8 mouse cellular contexts compared by ENCODE assay signal in the genomic region with DNA sequence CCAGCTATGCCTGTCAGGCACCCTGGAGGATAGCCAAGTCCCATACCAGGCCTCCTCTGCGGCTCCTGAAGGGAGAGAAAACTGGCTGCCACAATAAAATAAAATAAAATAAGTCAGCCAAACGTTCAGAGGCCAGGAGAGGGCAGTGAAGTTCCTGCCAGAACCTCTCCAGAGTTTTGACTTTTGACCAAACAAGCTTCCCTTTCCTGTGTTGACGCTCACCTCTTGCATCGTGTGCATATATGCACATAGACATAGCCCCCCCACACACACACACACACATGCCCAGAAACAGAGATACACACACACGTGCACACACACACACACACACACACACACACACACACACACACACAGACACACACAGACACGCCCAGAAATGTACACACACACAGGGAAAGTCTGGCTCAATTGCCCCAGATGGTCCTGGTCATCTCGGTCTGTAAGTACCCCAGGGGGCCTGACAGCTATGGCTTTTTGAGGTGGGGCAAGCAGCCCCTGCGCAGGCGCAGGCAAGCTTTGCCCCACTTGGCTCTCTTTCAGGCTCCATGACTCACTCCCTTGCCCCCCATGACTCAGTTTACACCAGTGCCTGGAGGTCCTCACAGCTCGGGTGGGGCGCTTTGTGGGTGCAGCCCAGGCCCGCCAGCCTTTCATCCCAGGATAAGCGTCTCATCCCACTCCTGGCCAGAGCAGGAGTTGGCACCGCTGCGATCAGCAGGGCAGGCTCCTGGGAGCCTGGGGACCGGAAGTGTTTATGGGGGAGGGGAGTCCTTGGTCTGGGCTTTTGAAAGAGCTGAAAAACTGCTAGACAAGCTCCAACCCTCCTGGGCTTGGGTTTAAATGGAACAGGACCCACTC. TPM values are rescaled to one million over a fixed set of nuclear protein-coding genes. Genes with fewer than 3 reads are reported as not detected.
A peak's percentile ranks its signal among the peaks of the same experiment; 100 is the strongest.
DNase-seq lines count a peak whose midpoint lies in the region; ATAC-seq and TF ChIP-seq lines count a peak whose summit lies in the region.

No protein-coding gene starts in this region.

- peak overlapping the region; percentile 37; the same call in 1 of the 2 replicates for H3K9ac ChIP-seq in embryonic facial prominence, embryonic 12.5 days
- H3K9ac ChIP-seq in limb, embryonic 11.5 days (ENCODE audit: low read length) = peak overlapping the region; percentile 14
- peak overlapping the region; percentile 31; the same call in 1 of the 2 replicates for H3K9ac ChIP-seq in midbrain, embryonic 12.5 days (replicated peaks)

- no peaks in the 10 kb centered on the region for H3K36me3 ChIP-seq in C2C12 (ENCODE audit: control insufficient read depth, insufficient read depth)
- H3K36me3 ChIP-seq in embryonic facial prominence, embryonic 12.5 days = no peaks in the 10 kb centered on the region
- no peaks in the 10 kb centered on the region for H3K36me3 ChIP-seq in limb, embryonic 11.5 days (ENCODE audit: control insufficient read depth, insufficient read depth, low read length)
- no peaks in the 10 kb centered on the region for H3K36me3 ChIP-seq in midbrain, embryonic 12.5 days
- no peaks in the 10 kb centered on the region for H3K36me3 ChIP-seq in thymus, adult 2 months (ENCODE audit: control insufficient read depth, insufficient read depth, low read length)

- WGBS in embryonic facial prominence, embryonic 12.5 days = 10% methylated on average over 16 of the region's 16 CpGs
- 9% methylated on average over 16 of the region's 16 CpGs for WGBS in limb, embryonic 11.5 days
- 17% methylated on average over 16 of the region's 16 CpGs for WGBS in midbrain, embryonic 12.5 days
- 2% methylated on average over 16 of the region's 16 CpGs for WGBS in thymus, adult 2 months

- no peak for TF ChIP-seq CTCF in C2C12 (IDR thresholded peaks at IDR 0.05; ENCODE audit: control insufficient read depth, insufficient read depth, insufficient read length)
- TF ChIP-seq CTCF in thymus, adult 2 months (IDR thresholded peaks at IDR 0.05; ENCODE audit: borderline replicate concordance, control insufficient read depth, extremely low read depth, insufficient read depth, low read length, poor library complexity) = no peak; the same call in 1 of the 2 replicates

- H3K9me3 ChIP-seq in embryonic facial prominence, embryonic 12.5 days = no peaks in the 10 kb centered on the region
- no peaks in the 10 kb centered on the region for H3K9me3 ChIP-seq in limb, embryonic 11.5 days (ENCODE audit: control insufficient read depth, low read length)
- no peaks in the 10 kb centered on the region for H3K9me3 ChIP-seq in midbrain, embryonic 12.5 days

- DNase-seq in T-cell, adult 2 months (ENCODE audit: low spot score) = peak; percentile 65
- DNase-seq in heart, postnatal 36 days = peak; percentile 45 to 64
- peak; percentile 60 for DNase-seq in limb, embryonic 11.5 days (ENCODE audit: low spot score)
- DNase-seq in thymus, adult 2 months = peak; percentile 74
- no peak for DNase-seq in left cerebral cortex, adult 18-20 months (ENCODE audit: low spot score in 2 of 2)

- no peak overlapping the region for H3K4me3 ChIP-seq in C2C12 (ENCODE audit: insufficient read depth, poor library complexity, severe bottlenecking)
- peak overlapping the region; percentile 30 for H3K4me3 ChIP-seq in embryonic facial prominence, embryonic 12.5 days
- peak overlapping the region; percentile 7; the same call in 1 of the 2 replicates for H3K4me3 ChIP-seq in limb, embryonic 11.5 days (ENCODE audit: low read depth, low read length)
- peak overlapping the region; percentile 23 for H3K4me3 ChIP-seq in midbrain, embryonic 12.5 days
- peak overlapping the region; percentile 55 for H3K4me3 ChIP-seq in thymus, adult 2 months (ENCODE audit: control insufficient read depth, insufficient read depth, low read length)

- H3K4me1 ChIP-seq in embryonic facial prominence, embryonic 12.5 days = peaks cover 19% of the 10 kb centered on the region
- peaks cover 12% of the 10 kb centered on the region for H3K4me1 ChIP-seq in limb, embryonic 11.5 days (ENCODE audit: control insufficient read depth, insufficient read depth, low read length)
- H3K4me1 ChIP-seq in midbrain, embryonic 12.5 days = peaks cover 8% of the 10 kb centered on the region
- H3K4me1 ChIP-seq in thymus, adult 2 months (replicated peaks; ENCODE audit: control insufficient read depth, insufficient read depth, low read length) = peaks cover 35% of the 10 kb centered on the region

- H3K4me2 ChIP-seq in embryonic facial prominence, embryonic 12.5 days (replicated peaks) = peak overlapping the region; percentile 52
- H3K4me2 ChIP-seq in limb, embryonic 11.5 days (ENCODE audit: low read depth, severe bottlenecking) = peak overlapping the region; percentile 45
- peak overlapping the region; percentile 49 for H3K4me2 ChIP-seq in midbrain, embryonic 12.5 days (replicated peaks)

- peak overlapping the region; percentile 61 for H3K27ac ChIP-seq in embryonic facial prominence, embryonic 12.5 days
- H3K27ac ChIP-seq in limb, embryonic 11.5 days (replicated peaks; ENCODE audit: low read depth, low read length) = peak overlapping the region; percentile 1
- no peak overlapping the region for H3K27ac ChIP-seq in midbrain, embryonic 12.5 days (replicated peaks)
- H3K27ac ChIP-seq in thymus, adult 2 months (ENCODE audit: control insufficient read depth, insufficient read depth, low read length) = peak overlapping the region; percentile 40

- H3K27me3 ChIP-seq in C2C12 (ENCODE audit: control insufficient read depth, insufficient read depth, insufficient read length) = no peaks in the 10 kb centered on the region
- H3K27me3 ChIP-seq in embryonic facial prominence, embryonic 12.5 days = no peaks in the 10 kb centered on the region
- no peaks in the 10 kb centered on the region for H3K27me3 ChIP-seq in limb, embryonic 11.5 days (ENCODE audit: control insufficient read depth, insufficient read depth, low read length)
- H3K27me3 ChIP-seq in midbrain, embryonic 12.5 days = peaks cover 8% of the 10 kb centered on the region; the same call in 1 of the 2 replicates
- no peaks in the 10 kb centered on the region for H3K27me3 ChIP-seq in thymus, adult 2 months (ENCODE audit: control insufficient read depth, insufficient read depth, low read length)

- no peaks in the 10 kb centered on the region for H3K79me3 ChIP-seq in C2C12 (ENCODE audit: low read depth)

- no peak; the same call in 1 of the 2 replicates for ATAC-seq in embryonic facial prominence, embryonic 12.5 days (ENCODE audit: insufficient number of reproducible peaks, insufficient read depth, low FRiP score, low TSS enrichment)
- peak; percentile 52; the same call in 1 of the 2 replicates for ATAC-seq in limb, embryonic 11.5 days (ENCODE audit: insufficient number of reproducible peaks, low FRiP score, low TSS enrichment, low read depth)
- no peak for ATAC-seq in midbrain, embryonic 12.5 days (ENCODE audit: low FRiP score, low read depth)

- H3K79me2 ChIP-seq in C2C12 (ENCODE audit: control insufficient read depth, insufficient read depth) = peaks cover 7% of the 10 kb centered on the region

- peak; percentile 66 for TF ChIP-seq POLR2A in thymus, adult 2 months (IDR thresholded peaks at IDR 0.05; ENCODE audit: control insufficient read depth, extremely low read depth, insufficient read depth, low read length, poor library complexity)

- intact Hi-C loops in heart, postnatal 36 days (cut with DNase I) = loop anchor here (1.0 to 5.0 kb wide), 3 partner anchors 22 to 134 kb away; a partner anchor contains a TSS

- peak overlapping the region; percentile 58 for H3ac ChIP-seq in C2C12 (ENCODE audit: control insufficient read depth, insufficient read length, low read depth)

RNA-seq across cellular contexts. Expression of a gene that starts 8.3 kb away (rescaled TPM):
- 90.3 TPM for polyA plus RNA-seq in C2C12 (2012; fragmentation: generic; extraction: Trizol)
- polyA plus RNA-seq in embryonic facial prominence, embryonic 12.5 days (2016; fragmentation: Nextera tagmentation; extraction: Ambion mirVana) = 67.2 and 67.9 TPM in 2 replicates
- 10 to 100 TPM; 33.3 to 38.1 TPM for total RNA-seq in heart, postnatal 36 days (2021)
- 43.8 and 47.7 TPM in 2 replicates for polyA plus RNA-seq in limb, embryonic 11.5 days (2014; fragmentation: Nextera tagmentation; extraction: Ambion mirVana)
- polyA plus RNA-seq in midbrain, embryonic 12.5 days (2016; fragmentation: Nextera tagmentation; extraction: Ambion mirVana) = 52.4 and 60.3 TPM in 2 replicates
- polyA plus RNA-seq in thymus, adult 2 months (2012; rRNA removed) = 145 and 149 TPM in 2 replicates
- total RNA-seq in left cerebral cortex, adult 18-20 months (2021) = 10 to 100 TPM; 73.6 to 75.6 TPM

RNA-seq across cellular contexts. Expression of a gene that starts 8.4 kb away (rescaled TPM):
- polyA plus RNA-seq in C2C12 (2012; fragmentation: generic; extraction: Trizol) = 428 TPM
- 303 and 323 TPM in 2 replicates for polyA plus RNA-seq in embryonic facial prominence, embryonic 12.5 days (2016; fragmentation: Nextera tagmentation; extraction: Ambion mirVana)
- 100 to 1,000 TPM; 297 to 319 TPM for total RNA-seq in heart, postnatal 36 days (2021)
- polyA plus RNA-seq in limb, embryonic 11.5 days (2014; fragmentation: Nextera tagmentation; extraction: Ambion mirVana) = 216 and 243 TPM in 2 replicates
- 257 and 262 TPM in 2 replicates for polyA plus RNA-seq in midbrain, embryonic 12.5 days (2016; fragmentation: Nextera tagmentation; extraction: Ambion mirVana)
- 112 and 133 TPM in 2 replicates for polyA plus RNA-seq in thymus, adult 2 months (2012; rRNA removed)
- total RNA-seq in left cerebral cortex, adult 18-20 months (2021) = 100 to 1,000 TPM; 263 to 283 TPM

RNA-seq across cellular contexts. Expression of a gene that starts 14.1 kb away (rescaled TPM):
- polyA plus RNA-seq in C2C12 (2012; fragmentation: generic; extraction: Trizol) = 146 TPM
- polyA plus RNA-seq in embryonic facial prominence, embryonic 12.5 days (2016; fragmentation: Nextera tagmentation; extraction: Ambion mirVana) = not detected in 2 replicates
- total RNA-seq in heart, postnatal 36 days (2021) = not detected
- not detected in 2 replicates for polyA plus RNA-seq in limb, embryonic 11.5 days (2014; fragmentation: Nextera tagmentation; extraction: Ambion mirVana)
- polyA plus RNA-seq in midbrain, embryonic 12.5 days (2016; fragmentation: Nextera tagmentation; extraction: Ambion mirVana) = not detected in 2 replicates
- polyA plus RNA-seq in thymus, adult 2 months (2012; rRNA removed) = 0.16 TPM in 1 of 2 replicates, not detected in the other
- not detected for total RNA-seq in left cerebral cortex, adult 18-20 months (2021)

RNA-seq across cellular contexts. Expression of a gene that starts 24.5 kb away (rescaled TPM):
- polyA plus RNA-seq in C2C12 (2012; fragmentation: generic; extraction: Trizol) = 30.5 TPM
- 10.8 and 11.0 TPM in 2 replicates for polyA plus RNA-seq in embryonic facial prominence, embryonic 12.5 days (2016; fragmentation: Nextera tagmentation; extraction: Ambion mirVana)
- total RNA-seq in heart, postnatal 36 days (2021) = 10 to 100 TPM in 1 of 2 experiments, 1 to 10 TPM in 1; 9.5 to 11.0 TPM
- polyA plus RNA-seq in limb, embryonic 11.5 days (2014; fragmentation: Nextera tagmentation; extraction: Ambion mirVana) = 7.9 and 9.2 TPM in 2 replicates
- polyA plus RNA-seq in midbrain, embryonic 12.5 days (2016; fragmentation: Nextera tagmentation; extraction: Ambion mirVana) = 10.1 TPM in 2 replicates
- polyA plus RNA-seq in thymus, adult 2 months (2012; rRNA removed) = 8.1 and 8.2 TPM in 2 replicates
- total RNA-seq in left cerebral cortex, adult 18-20 months (2021) = 10 to 100 TPM; 28.3 to 31.5 TPM

RNA-seq across cellular contexts. Expression of a gene that starts 27.2 kb away (rescaled TPM):
- 83.7 TPM for polyA plus RNA-seq in C2C12 (2012; fragmentation: generic; extraction: Trizol)
- polyA plus RNA-seq in embryonic facial prominence, embryonic 12.5 days (2016; fragmentation: Nextera tagmentation; extraction: Ambion mirVana) = 146 and 150 TPM in 2 replicates
- total RNA-seq in heart, postnatal 36 days (2021) = 10 to 100 TPM; 50.3 to 50.5 TPM
- polyA plus RNA-seq in limb, embryonic 11.5 days (2014; fragmentation: Nextera tagmentation; extraction: Ambion mirVana) = 113 and 116 TPM in 2 replicates
- 144 and 149 TPM in 2 replicates for polyA plus RNA-seq in midbrain, embryonic 12.5 days (2016; fragmentation: Nextera tagmentation; extraction: Ambion mirVana)
- polyA plus RNA-seq in thymus, adult 2 months (2012; rRNA removed) = 142 and 157 TPM in 2 replicates
- total RNA-seq in left cerebral cortex, adult 18-20 months (2021) = 10 to 100 TPM; 91.2 to 98.9 TPM

Comparison
In these comparisons a context has a peak if more than half of its experiments do, and no peak if none do; other contexts are left out.
1. DNase-seq: peak in T-cell, adult 2 months (single experiment), heart, postnatal 36 days (2 of 2), limb, embryonic 11.5 days (single experiment) and thymus, adult 2 months (single experiment); none in left cerebral cortex, adult 18-20 months (0 of 2).
2. RNA of a gene that starts 14.1 kb away (polyA plus RNA-seq): 146 TPM in C2C12 (single experiment); not detected in limb, embryonic 11.5 days, 0.16 TPM in thymus, adult 2 months, not detected in embryonic facial prominence, embryonic 12.5 days and not detected in midbrain, embryonic 12.5 days; every median in the first group is over 100 times any median in the second.
3. Peak in every context shown above with its lines, with median percentiles within 50 percentile points of each other: H3K4me2 ChIP-seq and H3K9ac ChIP-seq.